Mouse (Mus musculus) brain, adult 2 months (tissue): ENCODE measurements around the gene Shank2.

Source experiments
- DNase-seq: peaks from one replicate; pipeline ENCODE4 v3.0.0; 2011; ENCODE audit warnings: low read depth, low spot score

The Shank2 gene

DNA sequence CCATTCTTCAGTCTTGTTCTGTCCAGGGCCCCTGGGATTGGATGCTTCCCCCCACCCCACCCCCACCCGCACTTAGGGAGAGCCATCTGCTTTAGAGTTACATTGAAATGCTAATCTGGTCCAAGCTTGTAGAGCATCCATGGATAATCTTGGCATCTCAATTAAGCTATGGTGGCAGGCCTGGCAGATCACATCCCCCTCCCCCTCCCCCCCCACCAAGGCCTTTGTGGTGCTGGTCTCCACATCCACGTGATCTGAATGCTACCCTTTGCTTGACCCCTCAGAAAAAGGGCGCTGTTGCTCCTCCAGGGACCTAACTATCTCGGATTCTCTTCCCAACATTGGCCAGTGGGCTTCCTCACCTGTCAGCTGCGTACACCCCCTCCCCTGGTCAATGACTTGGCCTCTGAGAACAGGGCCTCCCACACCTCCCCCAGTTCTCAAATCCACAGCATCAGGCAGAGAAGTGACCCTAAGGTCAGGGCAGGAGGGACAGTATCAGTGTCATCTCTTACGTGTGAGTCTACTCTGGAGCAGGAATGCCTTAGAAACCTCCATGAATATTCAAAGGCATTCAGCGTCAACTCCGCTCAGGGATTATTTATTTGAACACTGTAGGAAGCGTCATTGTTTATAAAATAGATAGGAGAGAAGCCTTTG is 104.8 kb downstream of the Shank2 start:
- DNase-seq, result no peak

- no peak for DNase-seq
Observed at GRCm38 (mm10) chr7:144108141-144108540, 106.4 kb downstream of the Shank2 start.

DNA sequence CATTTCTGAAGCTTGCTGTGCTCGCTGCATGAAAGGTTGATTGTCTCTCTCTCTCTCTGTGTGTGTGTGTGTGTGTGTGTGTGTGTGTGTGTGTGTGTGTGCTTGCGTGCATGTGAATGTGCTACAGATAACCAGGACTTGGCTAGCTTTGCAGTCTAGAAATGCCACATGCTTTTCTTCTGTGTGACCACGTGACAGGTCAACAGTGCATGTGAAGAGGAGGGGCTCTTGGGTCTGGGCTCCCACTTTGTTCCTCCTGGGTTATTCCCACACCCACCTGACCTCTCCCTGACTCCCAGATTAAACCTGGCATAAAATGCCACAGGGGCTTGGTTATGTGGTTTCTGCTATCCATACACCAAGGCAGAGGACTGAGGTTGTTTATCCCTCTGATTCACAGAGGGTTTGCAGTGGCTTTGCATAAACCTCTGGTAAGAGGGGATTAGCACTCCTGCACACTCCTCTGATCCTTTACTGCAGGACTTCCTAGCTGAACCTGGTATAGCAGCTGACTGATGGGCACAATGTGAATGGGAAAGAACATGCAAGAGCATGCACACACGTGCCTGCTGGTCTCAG is 109.4 kb downstream of the Shank2 start:
- no peak for DNase-seq

- DNase-seq, result peak; percentile 60
Observed at GRCm38 (mm10) chr7:144111981-144112380, 110.3 kb downstream of the Shank2 start.

GRCm38 (mm10) chr7:144114230-144114629 is 112.5 kb downstream of the Shank2 start:
- DNase-seq, result no peak

- DNase-seq, result no peak
Observed at GRCm38 (mm10) chr7:144119562-144119961, 117.8 kb downstream of the Shank2 start.

DNA sequence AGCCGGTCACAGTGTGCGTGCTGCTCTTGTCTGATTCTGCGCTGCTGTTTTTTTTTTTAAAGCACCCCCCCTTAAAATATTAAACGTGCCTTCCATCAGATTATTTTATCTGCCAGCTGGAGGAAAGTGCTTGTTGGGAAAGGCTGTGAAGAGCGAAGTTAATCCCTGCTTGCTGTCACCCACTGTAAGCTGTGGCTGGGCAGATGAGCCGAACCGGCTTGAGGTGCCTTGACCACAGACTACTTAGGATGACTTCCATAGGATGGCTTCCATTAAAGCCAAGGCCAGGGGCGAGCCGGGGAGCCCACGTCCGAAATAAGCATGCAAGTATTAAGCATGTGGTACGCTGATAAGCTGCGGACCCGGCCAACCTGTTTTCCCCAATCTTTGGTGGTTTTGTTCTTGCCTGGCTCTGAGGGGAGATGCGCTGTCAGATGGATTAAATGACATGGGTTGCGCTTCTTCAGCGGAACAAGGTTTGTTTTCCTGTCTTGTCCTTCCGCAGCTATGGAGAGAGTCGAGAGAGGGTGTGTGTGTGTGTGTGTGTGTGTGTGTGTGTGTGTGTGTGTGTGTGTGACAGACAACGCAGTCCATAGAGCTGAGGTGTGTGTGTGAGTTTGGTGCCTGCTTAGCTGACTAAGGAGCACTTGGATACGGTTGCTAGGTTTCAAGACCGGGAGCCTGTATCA is 131.1 kb downstream of the Shank2 start:
- peak; percentile 87 for DNase-seq

DNA sequence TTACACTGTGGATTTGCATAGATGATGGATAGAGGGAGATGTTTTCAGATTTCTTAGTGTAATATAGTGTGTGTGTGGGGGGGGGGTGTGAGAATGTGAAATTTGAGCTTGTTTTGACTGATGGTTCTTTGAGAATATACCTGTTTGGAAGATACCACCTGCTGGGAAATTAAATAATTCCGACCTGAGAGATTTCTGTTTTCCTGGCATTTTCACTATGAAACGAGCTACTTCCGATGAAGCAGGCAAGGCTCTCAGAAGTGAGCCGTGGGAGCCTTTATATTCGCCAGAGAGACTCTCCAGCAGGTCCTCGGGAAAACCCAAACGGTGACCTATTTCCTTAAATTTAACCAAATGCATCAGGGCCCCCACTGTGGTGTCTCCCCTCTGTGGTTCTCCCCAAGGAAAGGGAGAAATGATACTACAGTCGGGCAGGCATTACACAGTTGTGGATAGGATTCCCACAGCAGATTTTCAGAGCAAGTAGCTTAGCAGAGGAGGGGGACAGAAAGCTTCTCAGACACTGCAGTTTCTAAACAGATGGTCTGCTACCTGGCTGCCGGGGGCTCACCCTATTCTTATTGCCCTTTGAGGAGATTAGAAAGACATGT is 131.8 kb downstream of the Shank2 start:
- DNase-seq, result no peak

- peak; percentile 81 for DNase-seq
Observed at GRCm38 (mm10) chr7:144134699-144135098, 133.0 kb downstream of the Shank2 start.

- DNase-seq, result no peak
Observed at GRCm38 (mm10) chr7:144137827-144138226, 136.1 kb downstream of the Shank2 start.

DNA sequence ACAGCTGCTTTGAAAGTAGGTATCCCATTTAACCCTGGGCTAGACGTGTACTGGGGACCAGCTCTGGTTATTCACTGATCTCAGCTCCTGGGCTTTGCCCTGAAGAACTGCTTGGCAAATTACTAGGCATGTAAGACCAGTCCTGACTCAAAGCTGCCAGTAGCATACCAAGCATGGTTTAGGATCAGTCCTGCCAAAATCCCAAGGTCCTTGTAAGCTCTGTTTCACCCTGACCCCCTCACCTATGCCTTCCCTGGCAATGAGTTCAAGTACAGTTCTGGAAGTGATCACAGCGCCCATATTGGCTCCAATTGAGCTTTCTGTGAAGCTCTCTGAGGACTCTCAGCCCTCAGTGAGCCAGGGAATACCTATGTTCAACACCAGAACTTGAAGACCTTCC is 136.7 kb downstream of the Shank2 start:
- DNase-seq, result no peak

GRCm38 (mm10) chr7:144139691-144140090 is 138.0 kb downstream of the Shank2 start:
- DNase-seq, result no peak

DNA sequence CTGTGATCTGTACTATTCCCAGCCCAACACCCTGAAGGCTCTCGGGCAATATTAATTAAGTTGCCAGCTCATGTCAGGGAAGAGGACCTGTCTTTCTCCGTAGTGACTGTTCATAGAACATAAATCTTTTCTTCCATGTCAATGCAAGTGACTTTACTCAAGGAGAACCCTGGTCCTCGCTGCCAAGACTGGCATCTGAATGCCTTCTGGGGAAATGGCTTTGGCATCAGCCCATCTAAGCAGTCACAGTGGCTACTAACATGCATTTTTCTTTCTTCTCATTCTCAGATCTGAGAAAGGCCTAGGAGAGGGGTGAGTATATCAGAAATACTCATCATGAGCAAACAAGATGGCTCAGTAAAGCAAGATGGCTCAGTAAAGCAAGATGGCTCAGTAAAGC is 138.7 kb downstream of the Shank2 start:
- DNase-seq, result no peak

DNA sequence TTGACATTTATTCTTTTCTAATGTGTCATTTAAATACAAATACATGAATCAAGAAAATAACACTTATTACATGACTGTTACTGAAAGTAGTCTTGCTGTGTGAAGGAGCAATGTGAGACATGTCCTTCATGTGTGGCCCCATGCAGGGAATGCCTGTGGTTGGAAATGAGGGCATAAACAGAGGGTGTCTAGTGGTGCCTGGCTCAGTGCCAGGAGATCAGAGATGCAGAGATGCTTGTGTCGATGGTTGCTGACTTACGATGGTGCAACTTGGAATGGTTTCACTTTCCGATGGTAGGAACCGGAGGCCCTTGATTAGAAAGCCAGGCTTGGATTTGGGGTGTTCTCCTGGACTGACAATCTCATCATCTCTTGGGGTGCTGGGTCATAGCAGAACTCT is 140.3 kb downstream of the Shank2 start:
- DNase-seq, result no peak

- DNase-seq, result peak; percentile 70
Observed at GRCm38 (mm10) chr7:144143941-144144340, 142.2 kb downstream of the Shank2 start.

- no peak for DNase-seq
Observed at GRCm38 (mm10) chr7:144148111-144148510, 146.4 kb downstream of the Shank2 start.

- no peak for DNase-seq
Observed at GRCm38 (mm10) chr7:144153124-144153523, 151.4 kb downstream of the Shank2 start.

- DNase-seq, result peak; percentile 27
Observed at GRCm38 (mm10) chr7:144153682-144154081, 152.0 kb downstream of the Shank2 start.

DNA sequence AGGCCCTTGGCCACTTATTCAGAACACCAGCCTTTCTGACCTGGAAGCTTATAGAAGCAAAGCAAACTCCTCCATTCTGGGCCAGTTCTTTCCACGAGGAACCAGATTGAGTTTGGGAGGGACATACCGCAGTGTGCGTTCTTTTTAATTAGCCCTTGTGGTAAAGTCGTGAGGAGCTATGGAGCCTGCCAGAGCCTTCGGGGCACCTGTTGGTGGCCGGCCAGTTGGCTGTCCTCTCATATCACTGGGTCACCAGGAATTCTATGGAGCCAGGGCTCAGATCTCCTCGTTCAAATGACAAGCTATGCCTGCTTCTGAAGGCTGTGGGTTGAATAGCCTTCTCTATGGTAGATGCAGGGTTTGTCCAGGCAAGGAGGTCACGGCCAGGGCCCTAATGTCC is 156.2 kb downstream of the Shank2 start:
- peak; percentile 55 for DNase-seq

DNA sequence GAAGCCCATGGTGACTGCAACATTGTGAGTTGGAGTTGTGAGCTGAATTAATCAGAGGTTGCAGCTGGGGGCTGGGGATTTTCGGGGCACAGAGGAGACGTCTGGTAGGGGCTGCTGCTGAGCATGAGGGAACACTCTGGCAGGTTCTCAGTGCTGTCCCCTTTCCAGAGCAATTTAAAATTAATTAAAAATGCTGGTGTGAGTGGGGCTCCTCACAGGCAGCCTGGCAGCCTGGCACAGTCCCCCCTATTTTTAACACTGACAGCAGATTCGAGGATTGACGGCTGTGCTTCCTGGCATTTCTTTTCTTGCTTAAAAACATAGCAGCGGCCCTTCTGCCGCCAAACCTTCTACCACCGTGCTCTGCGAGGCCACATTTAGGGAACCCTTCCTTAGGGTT is 157.8 kb downstream of the Shank2 start:
- peak; percentile 32 for DNase-seq

DNA sequence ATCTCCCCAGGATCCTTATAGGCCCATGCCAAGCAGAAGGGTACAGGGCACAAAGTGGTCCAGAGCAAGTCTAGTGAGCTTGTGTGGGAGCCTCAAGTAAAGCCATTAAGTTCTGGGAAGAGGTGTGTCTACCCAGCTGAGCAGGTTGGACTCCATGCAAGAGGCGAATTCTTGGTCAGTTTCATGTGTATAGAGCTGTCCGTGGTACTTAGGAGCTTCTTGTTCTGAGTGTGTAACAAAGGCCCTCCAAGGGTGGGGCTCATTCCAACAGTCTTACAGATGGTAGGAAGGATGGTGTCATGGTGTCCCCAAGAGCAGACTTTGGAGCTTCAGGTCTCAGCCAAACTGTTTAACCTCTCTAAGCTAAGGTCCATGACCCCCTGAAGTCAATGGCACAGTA is 158.3 kb downstream of the Shank2 start:
- DNase-seq, result no peak

- peak; percentile 77 for DNase-seq
Observed at GRCm38 (mm10) chr7:144160646-144161249, 159.0 kb downstream of the Shank2 start.
